Mouse (Mus musculus): ENCODE measurements at regions not wholly inside any gene's neighbourhood (a gene's known extent, or its start where the extent isn't known, plus 50 kb on each side); places are given as distances from the start of the nearest gene placed in this dataset.

GRCm38 (mm10) chr2:160421216-160421911 is 54.5 kb upstream of the Mafb start:
- Histone ChIP-seq H3K4me1 (peaks cover 18% of the 10 kb centered on the region), H3K27me3 (replicated peaks; ENCODE audit: low read depth, poor library complexity, severe bottlenecking) (no peaks in the 10 kb centered on the region), H3K27ac (replicated peaks) (no peak overlapping the region), H3K36me3 (replicated peaks) (no peaks in the 10 kb centered on the region), H3K9me3 (no peaks in the 10 kb centered on the region), H3K4me3 (no peak overlapping the region)
- 27% methylated on average over 13 of the region's 13 CpGs for WGBS
- peak; percentile 33 for DNase-seq (ENCODE audit: low spot score)

GRCm38 (mm10) chr2:160424491-160424890 is 57.6 kb upstream of the Mafb start:
- Histone ChIP-seq H3K36me3 (replicated peaks) (no peaks in the 10 kb centered on the region), H3K27me3 (replicated peaks; ENCODE audit: low read depth, poor library complexity, severe bottlenecking) (no peaks in the 10 kb centered on the region), H3K4me3 (no peak overlapping the region), H3K9me3 (no peaks in the 10 kb centered on the region), H3K4me1 (peaks cover 14% of the 10 kb centered on the region), H3K27ac (replicated peaks) (no peak overlapping the region)
- WGBS = 90% methylated on average over 7 of the region's 7 CpGs
- no peak for DNase-seq (ENCODE audit: low spot score)

- Histone ChIP-seq H3K9me3 (no peaks in the 10 kb centered on the region), H3K27ac (replicated peaks) (no peak overlapping the region), H3K36me3 (replicated peaks) (no peaks in the 10 kb centered on the region), H3K4me1 (no peaks in the 10 kb centered on the region), H3K4me3 (no peak overlapping the region), H3K27me3 (replicated peaks; ENCODE audit: low read depth, poor library complexity, severe bottlenecking) (no peaks in the 10 kb centered on the region)
- no peak for DNase-seq (ENCODE audit: low spot score)
- 74% methylated on average over 10 of the region's 10 CpGs for WGBS
Measured at GRCm38 (mm10) chr2:160427431-160427830, 60.6 kb upstream of the Mafb start.

- Histone ChIP-seq H3K36me3 (replicated peaks) (no peaks in the 10 kb centered on the region), H3K4me1 (peaks cover 4% of the 10 kb centered on the region; the same call in 1 of the 2 replicates), H3K4me3 (no peak overlapping the region), H3K9me3 (no peaks in the 10 kb centered on the region), H3K27ac (replicated peaks) (no peak overlapping the region), H3K27me3 (replicated peaks; ENCODE audit: low read depth, poor library complexity, severe bottlenecking) (no peaks in the 10 kb centered on the region)
- DNase-seq (ENCODE audit: low spot score) = no peak
- 74% methylated on average over 10 of the region's 10 CpGs for WGBS
Measured at GRCm38 (mm10) chr2:160433252-160433651, 66.4 kb upstream of the Mafb start.

- H3K27ac ChIP-seq (replicated peaks) = no peak overlapping the region
- no peak for DNase-seq (ENCODE audit: low spot score)
- WGBS = 91% methylated on average over 5 of the region's 5 CpGs
Measured at GRCm38 (mm10) chr2:160434701-160435100, 67.8 kb upstream of the Mafb start.

GRCm38 (mm10) chr2:160435622-160436021 is 68.8 kb upstream of the Mafb start:
- Histone ChIP-seq H3K9me3 (no peaks in the 10 kb centered on the region), H3K4me1 (peaks cover 4% of the 10 kb centered on the region; the same call in 1 of the 2 replicates), H3K27ac (replicated peaks) (no peak overlapping the region), H3K36me3 (replicated peaks) (no peaks in the 10 kb centered on the region), H3K27me3 (replicated peaks; ENCODE audit: low read depth, poor library complexity, severe bottlenecking) (no peaks in the 10 kb centered on the region), H3K4me3 (no peak overlapping the region)
- no peak for DNase-seq (ENCODE audit: low spot score)
- 79% methylated on average over 3 of the region's 3 CpGs for WGBS

More at GRCm38 (mm10) chr2:160434701-160435100, 67.8 kb upstream of the Mafb start:
- Histone ChIP-seq H3K9me3 (no peaks in the 10 kb centered on the region), H3K27me3 (replicated peaks; ENCODE audit: low read depth, poor library complexity, severe bottlenecking) (no peaks in the 10 kb centered on the region), H3K36me3 (replicated peaks) (no peaks in the 10 kb centered on the region), H3K4me3 (no peak overlapping the region), H3K4me1 (peaks cover 4% of the 10 kb centered on the region; the same call in 1 of the 2 replicates)

GRCm38 (mm10) chr2:160439028-160439427 is 72.2 kb upstream of the Mafb start:
- H3K36me3 ChIP-seq (replicated peaks) = no peaks in the 10 kb centered on the region
- no peak overlapping the region for H3K27ac ChIP-seq (replicated peaks)
- H3K9me3 ChIP-seq = no peaks in the 10 kb centered on the region
- H3K4me1 ChIP-seq = peaks cover 8% of the 10 kb centered on the region; the same call in 1 of the 2 replicates
- no peak overlapping the region for H3K4me3 ChIP-seq
- no peak for DNase-seq (ENCODE audit: low spot score)
- peaks cover 9% of the 10 kb centered on the region; the same call in 1 of the 2 replicates for H3K27me3 ChIP-seq (replicated peaks; ENCODE audit: low read depth, poor library complexity, severe bottlenecking)
- 88% methylated on average over 2 of the region's 2 CpGs for WGBS

GRCm38 (mm10) chr2:160440236-160440635 is 73.4 kb upstream of the Mafb start:
- Histone ChIP-seq H3K9me3 (no peaks in the 10 kb centered on the region), H3K36me3 (replicated peaks) (no peaks in the 10 kb centered on the region), H3K4me1 (peaks cover 8% of the 10 kb centered on the region; the same call in 1 of the 2 replicates), H3K4me3 (no peak overlapping the region), H3K27me3 (replicated peaks; ENCODE audit: low read depth, poor library complexity, severe bottlenecking) (peaks cover 12% of the 10 kb centered on the region; the same call in 1 of the 2 replicates), H3K27ac (replicated peaks) (no peak overlapping the region)
- DNase-seq (ENCODE audit: low spot score) = no peak
- 80% methylated on average over 9 of the region's 9 CpGs for WGBS

- H3K4me1 ChIP-seq = peaks cover 35% of the 10 kb centered on the region
- peak overlapping the region; percentile 58 for H3K4me3 ChIP-seq
- no peaks in the 10 kb centered on the region for H3K36me3 ChIP-seq (replicated peaks)
- no peak for DNase-seq (ENCODE audit: low spot score)
- no peaks in the 10 kb centered on the region for H3K9me3 ChIP-seq
- H3K27ac ChIP-seq (replicated peaks) = peak overlapping the region; percentile 91
- 4% methylated on average over 8 of the region's 8 CpGs for whole genome bisulfite sequencing
- H3K27me3 ChIP-seq (replicated peaks; ENCODE audit: low read depth, poor library complexity, severe bottlenecking) = peaks cover 22% of the 10 kb centered on the region
Measured at GRCm38 (mm10) chr2:160451057-160451456, 84.2 kb upstream of the Mafb start.

GRCm38 (mm10) chr2:160451481-160452238 is 84.8 kb upstream of the Mafb start:
- DNase-seq (ENCODE audit: low spot score) = peak; percentile 87
- Histone ChIP-seq H3K4me3 (peak overlapping the region; percentile 58), H3K36me3 (replicated peaks) (no peaks in the 10 kb centered on the region), H3K4me1 (peaks cover 30% of the 10 kb centered on the region), H3K27ac (replicated peaks) (peak overlapping the region; percentile 91), H3K9me3 (no peaks in the 10 kb centered on the region), H3K27me3 (replicated peaks; ENCODE audit: low read depth, poor library complexity, severe bottlenecking) (peaks cover 16% of the 10 kb centered on the region)
- under 1% methylated on average over 21 of the region's 21 CpGs for WGBS

GRCm38 (mm10) chr2:160452239-160452530 is 85.3 kb upstream of the Mafb start:
- Histone ChIP-seq H3K4me1 (peaks cover 25% of the 10 kb centered on the region), H3K4me3 (peak overlapping the region; percentile 58), H3K36me3 (replicated peaks) (no peaks in the 10 kb centered on the region), H3K27me3 (replicated peaks; ENCODE audit: low read depth, poor library complexity, severe bottlenecking) (peaks cover 10% of the 10 kb centered on the region), H3K27ac (replicated peaks) (peak overlapping the region; percentile 91), H3K9me3 (no peaks in the 10 kb centered on the region)
- 20% methylated on average over 6 of the region's 6 CpGs for WGBS
- no peak for DNase-seq (ENCODE audit: low spot score)

GRCm38 (mm10) chr2:160452730-160453129 is 85.9 kb upstream of the Mafb start:
- no peak for DNase-seq (ENCODE audit: low spot score)
- H3K4me1 ChIP-seq = peaks cover 25% of the 10 kb centered on the region
- no peak overlapping the region for H3K4me3 ChIP-seq
- no peak overlapping the region for H3K27ac ChIP-seq (replicated peaks)
- peaks cover 5% of the 10 kb centered on the region for H3K27me3 ChIP-seq (replicated peaks; ENCODE audit: low read depth, poor library complexity, severe bottlenecking)
- WGBS = 95% methylated on average over 6 of the region's 6 CpGs
- no peaks in the 10 kb centered on the region for H3K36me3 ChIP-seq (replicated peaks)
- no peaks in the 10 kb centered on the region for H3K9me3 ChIP-seq

GRCm38 (mm10) chr2:160455617-160456016 is 88.8 kb upstream of the Mafb start:
- no peaks in the 10 kb centered on the region for H3K9me3 ChIP-seq
- H3K36me3 ChIP-seq (replicated peaks) = no peaks in the 10 kb centered on the region
- DNase-seq (ENCODE audit: low spot score) = no peak
- no peak overlapping the region for H3K4me3 ChIP-seq
- no peak overlapping the region for H3K27ac ChIP-seq (replicated peaks)
- H3K4me1 ChIP-seq = peaks cover 19% of the 10 kb centered on the region
- 87% methylated on average over 10 of the region's 10 CpGs for WGBS
- no peaks in the 10 kb centered on the region; the same call in 1 of the 2 replicates for H3K27me3 ChIP-seq (replicated peaks; ENCODE audit: low read depth, poor library complexity, severe bottlenecking)
